Mouse (Mus musculus): ENCODE measurements at regions not wholly inside any gene's neighbourhood (a gene's known extent, or its start where the extent isn't known, plus 50 kb on each side); places are given as distances from the start of the nearest gene placed in this dataset.

DNA sequence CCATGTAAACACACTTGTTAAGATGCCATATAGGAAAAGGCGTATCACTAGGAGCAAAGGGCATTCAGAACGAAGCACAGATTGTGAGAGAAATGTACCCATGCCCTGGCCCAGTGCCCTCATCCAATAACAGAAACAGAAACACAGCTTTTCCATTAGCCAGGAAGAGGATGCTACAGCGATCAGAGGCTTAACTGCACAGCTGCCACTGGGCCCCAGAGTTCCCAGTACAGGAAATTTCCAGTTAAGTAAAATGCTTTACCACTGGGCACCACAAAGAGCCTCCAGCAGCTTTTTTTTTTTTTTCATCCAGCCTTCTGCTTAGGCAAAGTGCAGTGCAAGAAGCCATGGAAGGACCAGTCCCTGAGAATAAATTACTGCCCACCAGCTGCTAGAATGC, 325.6 kb upstream of the Arid1b start:
- no peak for TF ChIP-seq GATA1 (IDR thresholded peaks at IDR 0.05; ENCODE audit: low read length)
- no peak for TF ChIP-seq TAL1 (IDR thresholded peaks at IDR 0.05; ENCODE audit: low read length)

GRCm38 (mm10) chr17:4673271-4673670, 320.9 kb upstream of the Arid1b start:
- TF ChIP-seq TAL1 (IDR thresholded peaks at IDR 0.05; ENCODE audit: low read length) (no peak), GATA1 (IDR thresholded peaks at IDR 0.05; ENCODE audit: low read length) (no peak)
- H3K9me3 ChIP-seq (ENCODE audit: control insufficient read depth, low read length): no peaks in the 10 kb centered on the region
- H3K27me3 ChIP-seq (ENCODE audit: control insufficient read depth): no peaks in the 10 kb centered on the region
- H3K36me3 ChIP-seq (ENCODE audit: control insufficient read depth): no peaks in the 10 kb centered on the region
- no peak overlapping the region for H3K4me3 ChIP-seq (replicated peaks)
- no peaks in the 10 kb centered on the region for H3K4me1 ChIP-seq (ENCODE audit: control insufficient read depth)

More for the DNA sequence above, 325.6 kb upstream of the Arid1b start:
- Histone ChIP-seq H3K27me3 (ENCODE audit: control insufficient read depth) (no peaks in the 10 kb centered on the region), H3K9me3 (ENCODE audit: control insufficient read depth, low read length) (no peaks in the 10 kb centered on the region), H3K36me3 (ENCODE audit: control insufficient read depth) (no peaks in the 10 kb centered on the region), H3K4me1 (ENCODE audit: control insufficient read depth) (no peaks in the 10 kb centered on the region), H3K4me3 (replicated peaks) (no peak overlapping the region)

DNA sequence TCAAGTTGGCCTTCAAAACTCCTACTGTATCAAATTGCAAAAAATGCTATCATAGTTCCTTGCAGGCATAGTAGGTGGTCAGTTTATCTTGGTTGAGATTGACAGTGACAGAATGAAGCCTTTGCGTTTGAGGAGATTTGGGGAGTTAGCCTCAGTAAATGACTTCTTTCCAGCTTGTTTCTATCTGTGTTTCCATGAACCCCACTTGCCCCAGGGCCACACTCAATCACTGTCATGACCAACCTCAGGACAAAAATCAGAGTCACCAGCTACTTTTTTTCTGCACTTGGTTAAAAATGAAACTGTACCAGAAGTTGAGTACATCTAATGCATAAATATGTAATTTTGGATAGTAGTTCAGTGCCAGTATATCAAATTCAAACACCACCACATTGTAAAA, 287.7 kb upstream of the Arid1b start:
- H3K4me1 ChIP-seq (ENCODE audit: control insufficient read depth): no peaks in the 10 kb centered on the region
- no peak overlapping the region for H3K4me3 ChIP-seq (replicated peaks)
- TF ChIP-seq TAL1 (IDR thresholded peaks at IDR 0.05; ENCODE audit: low read length) (no peak), GATA1 (IDR thresholded peaks at IDR 0.05; ENCODE audit: low read length) (no peak)
- H3K27me3 ChIP-seq (ENCODE audit: control insufficient read depth): no peaks in the 10 kb centered on the region
- H3K9me3 ChIP-seq (ENCODE audit: control insufficient read depth, low read length): no peaks in the 10 kb centered on the region
- no peaks in the 10 kb centered on the region for H3K36me3 ChIP-seq (ENCODE audit: control insufficient read depth)

DNA sequence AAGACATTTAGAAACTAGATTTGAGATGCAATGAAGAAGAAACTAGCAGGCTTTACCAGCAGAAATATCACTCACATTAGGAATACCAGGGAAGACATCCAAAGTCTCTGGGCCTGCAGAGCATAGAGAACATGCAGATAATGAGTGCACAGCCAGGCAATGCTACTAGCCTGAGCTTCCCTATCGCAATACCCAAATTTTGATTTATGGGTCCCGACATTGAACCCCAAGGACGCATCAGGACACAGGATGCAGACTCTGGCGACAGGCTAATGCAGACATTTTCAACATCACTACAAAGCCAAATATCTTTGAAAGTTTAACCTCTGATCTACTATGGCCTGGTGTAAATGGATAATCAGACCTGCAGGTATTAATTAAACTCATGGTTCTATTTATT, 273.1 kb upstream of the Arid1b start:
- Histone ChIP-seq H3K27me3 (ENCODE audit: control insufficient read depth) (no peaks in the 10 kb centered on the region), H3K36me3 (ENCODE audit: control insufficient read depth) (no peaks in the 10 kb centered on the region), H3K9me3 (ENCODE audit: control insufficient read depth, low read length) (no peaks in the 10 kb centered on the region), H3K4me3 (replicated peaks) (no peak overlapping the region), H3K4me1 (ENCODE audit: control insufficient read depth) (peaks cover 11% of the 10 kb centered on the region)
- TF ChIP-seq TAL1 (IDR thresholded peaks at IDR 0.05; ENCODE audit: low read length): no peak
- no peak for TF ChIP-seq GATA1 (IDR thresholded peaks at IDR 0.05; ENCODE audit: low read length)

- H3K4me3 ChIP-seq (replicated peaks): no peak overlapping the region
- H3K9me3 ChIP-seq (ENCODE audit: control insufficient read depth, low read length): no peaks in the 10 kb centered on the region
- no peaks in the 10 kb centered on the region for H3K36me3 ChIP-seq (ENCODE audit: control insufficient read depth)
- H3K4me1 ChIP-seq (ENCODE audit: control insufficient read depth): peaks cover 11% of the 10 kb centered on the region
- no peaks in the 10 kb centered on the region for H3K27me3 ChIP-seq (ENCODE audit: control insufficient read depth)
- no peak for TF ChIP-seq GATA1 (IDR thresholded peaks at IDR 0.05; ENCODE audit: low read length)
- TF ChIP-seq TAL1 (IDR thresholded peaks at IDR 0.05; ENCODE audit: low read length): no peak
Observed at GRCm38 (mm10) chr17:4724031-4724430, 270.1 kb upstream of the Arid1b start.

DNA sequence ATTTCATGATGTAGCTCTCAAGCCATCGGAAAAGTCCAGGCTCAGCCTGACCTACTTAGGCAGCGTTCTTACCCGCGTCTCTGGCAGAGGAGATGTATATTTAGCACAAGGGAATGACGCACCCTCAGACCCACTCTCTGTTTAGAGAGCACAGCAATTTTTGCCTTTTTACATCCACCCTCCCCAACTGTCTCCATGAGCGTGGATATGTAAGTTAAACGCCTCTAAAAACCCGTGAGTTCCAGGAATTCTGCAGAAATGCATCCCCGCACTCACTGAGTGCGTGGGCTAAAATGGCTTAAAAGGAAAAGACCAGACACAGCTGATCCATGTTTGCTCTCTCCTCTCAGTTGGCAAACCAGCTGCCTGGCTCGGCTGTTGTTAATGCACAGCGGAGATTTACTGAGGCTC, 267.8 kb upstream of the Arid1b start:
- no peak overlapping the region for H3K4me3 ChIP-seq (replicated peaks)
- no peaks in the 10 kb centered on the region for H3K9me3 ChIP-seq (ENCODE audit: control insufficient read depth, low read length)
- peaks cover 11% of the 10 kb centered on the region for H3K4me1 ChIP-seq (ENCODE audit: control insufficient read depth)
- TF ChIP-seq GATA1 (IDR thresholded peaks at IDR 0.05; ENCODE audit: low read length) (no peak), TAL1 (IDR thresholded peaks at IDR 0.05; ENCODE audit: low read length) (no peak)
- H3K27me3 ChIP-seq (ENCODE audit: control insufficient read depth): no peaks in the 10 kb centered on the region
- no peaks in the 10 kb centered on the region for H3K36me3 ChIP-seq (ENCODE audit: control insufficient read depth)

DNA sequence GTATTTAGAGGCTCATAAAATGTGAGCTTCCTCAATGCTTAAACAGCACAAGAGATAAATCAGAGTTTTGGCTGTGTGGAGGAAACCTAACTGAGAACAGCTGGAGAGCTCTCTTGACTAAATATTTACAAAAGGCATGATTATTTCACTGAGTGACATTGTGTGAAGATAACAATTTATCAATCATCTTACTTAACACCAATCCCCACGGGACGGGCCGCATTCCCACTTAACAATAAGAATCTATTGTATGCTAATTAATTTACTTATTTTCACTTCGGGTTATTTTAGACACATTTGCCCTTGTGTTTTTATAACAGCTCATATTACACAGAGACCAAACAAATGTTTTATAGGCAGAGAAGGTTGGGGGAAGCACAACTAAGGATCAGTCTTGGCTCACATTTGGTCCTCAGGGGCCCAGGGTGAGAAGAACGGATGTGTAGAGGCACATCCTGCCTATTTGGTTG, 259.7 kb upstream of the Arid1b start:
- no peaks in the 10 kb centered on the region for H3K36me3 ChIP-seq (ENCODE audit: control insufficient read depth)
- H3K27me3 ChIP-seq (ENCODE audit: control insufficient read depth): no peaks in the 10 kb centered on the region
- H3K4me1 ChIP-seq (ENCODE audit: control insufficient read depth): no peaks in the 10 kb centered on the region
- H3K4me3 ChIP-seq (replicated peaks): no peak overlapping the region
- no peak for TF ChIP-seq TAL1 (IDR thresholded peaks at IDR 0.05; ENCODE audit: low read length)
- no peak for TF ChIP-seq GATA1 (IDR thresholded peaks at IDR 0.05; ENCODE audit: low read length)
- H3K9me3 ChIP-seq (ENCODE audit: control insufficient read depth, low read length): no peaks in the 10 kb centered on the region

GRCm38 (mm10) chr17:4735185-4735584, 258.9 kb upstream of the Arid1b start:
- no peaks in the 10 kb centered on the region for H3K4me1 ChIP-seq (ENCODE audit: control insufficient read depth)
- TF ChIP-seq TAL1 (IDR thresholded peaks at IDR 0.05; ENCODE audit: low read length): no peak
- no peak for TF ChIP-seq GATA1 (IDR thresholded peaks at IDR 0.05; ENCODE audit: low read length)
- no peaks in the 10 kb centered on the region for H3K36me3 ChIP-seq (ENCODE audit: control insufficient read depth)
- H3K4me3 ChIP-seq (replicated peaks): no peak overlapping the region
- H3K27me3 ChIP-seq (ENCODE audit: control insufficient read depth): no peaks in the 10 kb centered on the region
- no peaks in the 10 kb centered on the region for H3K9me3 ChIP-seq (ENCODE audit: control insufficient read depth, low read length)

GRCm38 (mm10) chr17:4736689-4737088, 257.4 kb upstream of the Arid1b start:
- H3K4me1 ChIP-seq (ENCODE audit: control insufficient read depth): no peaks in the 10 kb centered on the region
- H3K27me3 ChIP-seq (ENCODE audit: control insufficient read depth): no peaks in the 10 kb centered on the region
- H3K9me3 ChIP-seq (ENCODE audit: control insufficient read depth, low read length): no peaks in the 10 kb centered on the region
- H3K36me3 ChIP-seq (ENCODE audit: control insufficient read depth): no peaks in the 10 kb centered on the region
- H3K4me3 ChIP-seq (replicated peaks): no peak overlapping the region
- TF ChIP-seq GATA1 (IDR thresholded peaks at IDR 0.05; ENCODE audit: low read length) (no peak), TAL1 (IDR thresholded peaks at IDR 0.05; ENCODE audit: low read length) (no peak)
